Mouse (Mus musculus): Measurements from ENCODE around the gene Ngf. TPM values are rescaled to one million over a fixed set of nuclear protein-coding genes. Genes with fewer than 3 reads are reported as not detected.

The Ngf gene
- total RNA-seq, 2 experiments from 2014 or later, result 5.1 to 6.3 TPM

GRCm38 (mm10) chr3:102501186-102501585, 31.5 kb downstream of the Ngf start:
- DNase-seq (ENCODE audit: low spot score), result no peak
- intact Hi-C loops (cut with DNase I), result no loop called here

GRCm38 (mm10) chr3:102505129-102505528, 35.4 kb downstream of the Ngf start:
- intact Hi-C loops (cut with DNase I), result no loop called here
- DNase-seq (ENCODE audit: low spot score), result no peak

- DNase-seq (ENCODE audit: low spot score), result no peak
- intact Hi-C loops (cut with DNase I), result no loop called here
Observed at GRCm38 (mm10) chr3:102506061-102506460, 36.3 kb downstream of the Ngf start.

- DNase-seq (ENCODE audit: low spot score), result no peak
- intact Hi-C loops (cut with DNase I), result no loop called here
Observed at GRCm38 (mm10) chr3:102507666-102508260, 38.0 kb downstream of the Ngf start.

- DNase-seq (ENCODE audit: low spot score), result no peak
- intact Hi-C loops (cut with DNase I), result no loop called here
Observed at GRCm38 (mm10) chr3:102508455-102508854, 38.7 kb downstream of the Ngf start.

GRCm38 (mm10) chr3:102509601-102510000, 39.9 kb downstream of the Ngf start:
- no peak for DNase-seq (ENCODE audit: low spot score)
- intact Hi-C loops (cut with DNase I), result no loop called here

GRCm38 (mm10) chr3:102516937-102517336, 47.2 kb downstream of the Ngf start:
- DNase-seq (ENCODE audit: low spot score), result no peak
- intact Hi-C loops (cut with DNase I), result no loop called here

GRCm38 (mm10) chr3:102521061-102521460, 51.3 kb downstream of the Ngf start:
- no peak for DNase-seq (ENCODE audit: low spot score)
- intact Hi-C loops (cut with DNase I), result no loop called here

- intact Hi-C loops (cut with DNase I), result no loop called here
Observed at GRCm38 (mm10) chr3:102523711-102524110, 54.0 kb downstream of the Ngf start.

GRCm38 (mm10) chr3:102524951-102525350, 55.2 kb downstream of the Ngf start:
- intact Hi-C loops (cut with DNase I), result no loop called here
- no peak for DNase-seq (ENCODE audit: low spot score)

More at GRCm38 (mm10) chr3:102523711-102524110, 54.0 kb downstream of the Ngf start:
- no peak for DNase-seq (ENCODE audit: low spot score)

- no peak for DNase-seq (ENCODE audit: low spot score)
- intact Hi-C loops (cut with DNase I), result no loop called here
Observed at GRCm38 (mm10) chr3:102525856-102526255, 56.1 kb downstream of the Ngf start.

- peak; percentile 37 for DNase-seq (ENCODE audit: low spot score)
- intact Hi-C loops (cut with DNase I), result no loop called here
Observed at GRCm38 (mm10) chr3:102526481-102526880, 56.8 kb downstream of the Ngf start.

- DNase-seq (ENCODE audit: low spot score), result no peak
- intact Hi-C loops (cut with DNase I), result no loop called here
Observed at GRCm38 (mm10) chr3:102534744-102535143, 65.0 kb downstream of the Ngf start.

GRCm38 (mm10) chr3:102543646-102544045, 73.9 kb downstream of the Ngf start:
- intact Hi-C loops (cut with DNase I), result no loop called here
- DNase-seq (ENCODE audit: low spot score), result no peak

- intact Hi-C loops (cut with DNase I), result no loop called here
Observed at GRCm38 (mm10) chr3:102547536-102547935, 77.8 kb downstream of the Ngf start.

GRCm38 (mm10) chr3:102553935-102554670, 84.4 kb downstream of the Ngf start:
- intact Hi-C loops (cut with DNase I), result no loop called here
- no peak for DNase-seq (ENCODE audit: low spot score)

More at GRCm38 (mm10) chr3:102547536-102547935, 77.8 kb downstream of the Ngf start:
- no peak for DNase-seq (ENCODE audit: low spot score)

- intact Hi-C loops (cut with DNase I), result no loop called here
- no peak for DNase-seq (ENCODE audit: low spot score)
Observed at GRCm38 (mm10) chr3:102556108-102556507, 86.4 kb downstream of the Ngf start.

- intact Hi-C loops (cut with DNase I), result no loop called here
- no peak for DNase-seq (ENCODE audit: low spot score)
Observed at GRCm38 (mm10) chr3:102556645-102557044, 86.9 kb downstream of the Ngf start.
